Mouse (Mus musculus) right cerebral cortex, postnatal 36 days (tissue): ENCODE data around the gene Zdhhc17.

ENCODE experiments used
- DNase-seq, 2 experiments: peaks; one replicate each; pipeline ENCODE4 v3.0.0; 2022; ENCODE audit warnings: low spot score in 2 of 2, mixed read lengths in 1 of 2

The Zdhhc17 gene

GRCm38 (mm10) chr10:111005611-111006488 is 4.1 kb downstream of the Zdhhc17 start:
- no peak for DNase-seq

- no peak for DNase-seq
These were observed 5.7 kb downstream of the Zdhhc17 start for GRCm38 (mm10) chr10:111004220-111004619.

GRCm38 (mm10) chr10:110999201-110999600 is 10.7 kb downstream of the Zdhhc17 start:
- no peak for DNase-seq

DNA sequence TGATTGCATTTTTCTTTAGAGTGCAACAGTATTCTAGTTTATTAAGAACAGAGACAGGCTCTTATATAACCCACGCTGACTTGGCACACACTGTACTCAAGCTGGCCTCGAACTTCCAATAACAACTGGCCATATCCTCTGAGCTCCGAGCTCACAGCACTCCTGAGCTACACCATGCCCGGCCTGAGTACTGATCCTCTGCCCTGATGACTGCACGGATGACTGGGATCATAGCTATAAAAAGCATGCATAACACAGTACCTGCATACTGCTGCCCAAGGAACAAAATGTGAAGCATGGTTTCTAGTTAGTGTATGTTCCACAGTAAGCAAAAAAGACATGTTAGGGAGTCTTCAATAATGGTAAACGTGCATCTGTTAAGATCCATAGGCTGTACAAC is 12.8 kb downstream of the Zdhhc17 start:
- DNase-seq, result no peak

DNA sequence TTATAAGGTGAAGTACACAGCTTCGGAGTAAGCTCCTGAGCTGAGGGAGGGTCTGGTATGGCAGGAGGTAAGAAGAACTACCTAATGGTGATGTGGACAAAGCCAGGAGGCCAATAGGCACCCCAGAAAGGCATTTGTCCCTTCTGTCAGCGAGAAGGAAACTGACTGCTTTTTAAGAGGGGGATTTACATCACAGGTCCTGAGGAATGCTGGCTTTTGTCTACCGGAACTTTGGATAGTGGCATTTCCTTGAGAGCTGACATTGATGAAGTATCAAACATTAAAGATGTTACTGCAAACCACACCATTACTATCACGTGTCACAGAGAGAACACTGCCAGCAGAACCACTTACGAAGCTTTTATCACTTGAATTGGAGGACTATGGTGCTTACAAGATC is 15.2 kb downstream of the Zdhhc17 start:
- DNase-seq, result no peak

DNA sequence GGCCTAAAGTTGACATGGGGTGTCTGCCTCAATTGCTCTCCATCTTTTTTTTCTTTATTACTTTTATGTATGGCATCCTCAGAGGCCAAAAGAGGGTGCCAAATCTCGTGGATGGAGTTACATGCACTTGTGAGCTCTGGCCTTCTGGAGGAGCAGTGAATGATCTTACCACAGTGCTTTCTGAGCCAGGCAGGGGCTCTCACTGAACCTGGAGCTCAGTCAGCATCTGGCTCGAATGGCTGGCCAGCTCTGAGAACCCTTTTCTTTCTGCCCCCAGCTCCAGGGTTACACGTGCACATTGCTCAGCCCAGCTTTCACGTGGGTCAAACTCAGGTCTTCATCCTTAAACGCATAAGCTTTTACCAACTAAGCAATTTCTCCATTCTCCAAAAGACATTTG is 16.7 kb downstream of the Zdhhc17 start:
- no peak for DNase-seq

GRCm38 (mm10) chr10:110992047-110992431 is 17.9 kb downstream of the Zdhhc17 start:
- DNase-seq, result no peak

DNA sequence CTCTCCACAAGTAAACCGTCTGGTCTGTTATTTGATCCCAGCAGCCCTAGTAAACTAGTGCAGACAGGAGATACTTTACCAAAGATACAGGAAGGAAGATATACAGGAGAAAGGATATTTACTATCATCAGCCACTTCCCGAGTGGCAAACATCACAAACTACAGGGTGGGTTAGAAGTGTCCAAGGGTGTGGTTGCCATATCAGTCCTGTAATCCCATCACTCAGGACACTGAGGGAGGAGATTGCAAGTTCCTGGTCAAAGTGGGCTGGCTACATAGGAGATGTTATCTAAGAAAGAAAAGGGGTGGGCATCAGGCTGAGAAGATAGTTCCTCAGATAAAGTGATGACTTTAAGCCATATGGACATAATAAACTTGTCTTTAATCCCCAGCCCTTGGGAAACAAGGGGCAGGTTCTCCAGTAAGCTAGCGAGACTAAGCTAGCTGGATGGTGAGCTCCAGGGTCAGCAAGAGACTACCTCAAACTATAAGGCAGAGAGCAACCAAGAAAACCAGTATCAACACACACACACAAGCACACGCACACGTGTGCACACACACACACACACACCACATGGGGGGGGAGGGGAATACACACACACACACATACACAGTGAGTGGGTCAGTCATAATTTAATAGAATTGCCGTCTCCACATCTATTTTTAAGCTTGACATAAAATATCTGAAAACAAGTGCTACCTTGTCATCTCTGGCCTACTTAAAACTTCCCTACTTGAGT is 18.5 kb downstream of the Zdhhc17 start:
- no peak for DNase-seq

DNA sequence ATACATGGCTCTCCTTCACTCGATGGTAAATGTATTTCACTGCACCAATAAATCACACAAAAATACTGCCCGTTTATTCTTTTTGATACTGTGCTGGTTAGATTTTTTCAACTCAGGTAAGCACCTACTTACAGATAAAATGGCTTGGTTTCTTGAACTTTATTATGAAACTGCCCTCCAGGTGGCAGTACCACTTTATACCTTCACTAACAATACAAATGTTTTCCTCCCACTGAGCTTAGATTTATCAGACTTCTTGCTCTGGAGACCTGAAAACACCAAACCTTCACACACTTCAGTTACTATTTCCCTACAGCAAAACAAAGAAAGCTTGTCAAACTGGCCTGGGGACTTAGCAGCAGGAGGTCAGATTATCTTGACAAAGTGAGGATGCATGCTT is 20.2 kb downstream of the Zdhhc17 start:
- no peak for DNase-seq

DNA sequence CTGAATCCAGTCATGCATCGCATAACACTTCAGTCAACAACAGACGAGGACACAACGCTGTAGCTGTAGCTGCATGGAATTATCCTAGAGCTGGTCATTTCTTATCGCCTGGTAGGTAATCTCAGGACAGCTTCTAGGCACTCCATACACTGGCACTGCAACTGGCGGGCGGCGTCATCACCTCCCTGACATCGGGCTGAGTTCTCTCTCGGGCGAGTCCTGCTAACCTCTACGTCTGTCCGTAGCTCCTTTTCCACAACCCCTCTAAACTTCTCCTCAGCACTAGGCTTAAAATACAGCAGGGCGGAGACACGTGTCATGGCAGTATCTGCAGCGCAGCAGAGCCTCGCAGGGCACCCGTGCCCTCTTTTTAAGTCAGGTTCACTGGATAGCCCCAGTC is 23.3 kb downstream of the Zdhhc17 start:
- no peak for DNase-seq

GRCm38 (mm10) chr10:110982771-110983170 is 27.2 kb downstream of the Zdhhc17 start:
- DNase-seq, result no peak

GRCm38 (mm10) chr10:110980441-110980840 is 29.5 kb downstream of the Zdhhc17 start:
- DNase-seq, result no peak

DNA sequence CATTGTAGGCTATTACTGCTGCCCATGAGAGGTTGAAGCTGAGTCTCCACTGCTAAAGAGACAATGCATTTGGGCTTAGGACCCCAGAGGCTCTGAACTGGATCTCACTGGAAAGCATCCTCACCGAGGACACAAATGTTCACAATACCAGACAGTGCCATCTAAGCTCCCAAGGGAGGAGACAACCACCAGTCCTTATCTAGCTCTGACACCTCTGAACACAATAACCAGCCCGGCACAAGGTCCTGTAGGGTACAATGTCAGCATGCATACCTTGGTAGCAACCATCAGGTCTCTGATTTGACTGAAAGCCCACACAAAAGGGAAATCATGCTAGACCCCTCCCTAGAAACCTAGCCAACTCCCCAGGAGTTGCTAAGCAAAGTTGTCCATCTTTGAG is 30.5 kb downstream of the Zdhhc17 start:
- no peak for DNase-seq

DNA sequence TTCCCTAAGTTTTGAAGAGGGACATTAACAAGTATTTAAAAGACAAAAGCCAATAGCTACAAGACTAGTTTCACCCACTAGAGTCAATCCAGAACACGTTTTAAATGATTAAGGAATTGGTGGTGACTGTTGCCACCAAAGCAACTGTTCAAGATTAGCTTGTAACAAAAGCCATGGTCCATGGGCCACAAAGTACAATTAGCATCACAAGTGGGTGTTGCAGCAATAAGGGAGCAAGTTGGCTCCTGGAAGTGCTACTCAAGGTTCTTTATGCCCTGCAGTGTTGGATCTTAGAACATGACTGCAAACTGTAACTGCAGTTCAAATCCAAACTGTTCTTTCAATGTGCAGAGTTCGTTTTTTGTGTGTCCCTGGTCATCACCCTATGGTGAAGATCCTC is 32.6 kb downstream of the Zdhhc17 start:
- no peak for DNase-seq

GRCm38 (mm10) chr10:110976046-110976445 is 33.9 kb downstream of the Zdhhc17 start:
- no peak for DNase-seq

GRCm38 (mm10) chr10:110974885-110975284 is 35.1 kb downstream of the Zdhhc17 start:
- DNase-seq, result no peak

GRCm38 (mm10) chr10:110974463-110974862 is 35.5 kb downstream of the Zdhhc17 start:
- DNase-seq, result peak; percentile 39 to 50

DNA sequence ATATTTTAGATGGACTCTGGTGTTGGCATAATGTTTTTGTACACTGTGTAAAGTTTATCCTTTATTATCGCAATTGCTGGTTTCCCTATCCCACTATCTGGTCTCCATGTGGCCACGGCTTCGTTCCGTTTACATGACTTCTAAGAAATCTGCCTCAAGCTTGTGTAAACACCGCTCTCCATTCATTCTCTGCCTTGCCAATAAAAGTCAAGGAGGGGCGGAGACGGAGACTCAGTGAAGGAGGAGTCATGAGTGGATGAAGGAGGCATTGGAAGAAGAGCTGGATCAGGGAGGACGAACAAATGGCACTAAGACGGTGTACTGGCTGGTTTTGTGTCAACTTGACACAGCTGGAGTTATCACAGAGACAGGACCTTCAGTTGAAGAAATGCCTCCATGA is 37.9 kb downstream of the Zdhhc17 start:
- DNase-seq, result no peak

DNA sequence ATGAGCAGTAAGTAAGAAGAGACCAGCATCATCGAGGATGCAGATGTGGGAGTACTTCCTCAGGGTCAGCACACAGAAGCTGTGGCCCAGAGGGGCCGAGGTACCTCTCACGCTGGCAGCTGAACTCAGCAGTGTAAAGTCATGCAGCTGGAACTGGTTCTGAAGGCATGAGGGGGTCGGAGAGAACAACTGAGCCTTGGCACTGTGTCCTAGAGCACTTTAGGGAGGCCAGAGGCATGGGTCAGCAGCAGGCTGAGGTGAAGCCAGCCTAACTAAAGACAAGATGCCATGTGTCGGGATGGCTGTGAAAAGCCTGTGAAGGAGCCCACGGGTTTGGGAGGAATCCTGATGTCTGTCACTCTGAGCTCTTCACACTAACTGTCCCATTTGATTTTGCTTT is 38.5 kb downstream of the Zdhhc17 start:
- DNase-seq, result no peak

DNA sequence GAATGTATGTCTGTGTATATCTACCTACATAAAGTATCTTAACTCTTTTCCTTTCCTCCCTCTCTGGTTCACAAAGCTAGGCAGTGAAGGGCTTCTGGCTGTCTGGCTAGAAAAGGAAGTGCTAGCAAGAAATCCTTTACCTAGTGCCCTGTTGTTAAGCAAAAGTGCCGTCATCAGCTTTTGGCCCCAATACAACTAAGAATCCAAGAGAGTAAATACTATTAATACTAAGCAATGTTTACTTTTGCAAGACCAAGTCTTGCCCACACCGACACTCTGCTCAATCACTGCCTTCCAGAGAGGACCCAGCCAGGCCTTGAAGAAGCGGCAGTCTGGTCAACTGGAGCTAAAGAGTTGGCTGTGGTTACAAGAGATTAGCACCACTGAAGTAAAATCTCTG is 38.9 kb downstream of the Zdhhc17 start:
- DNase-seq, result no peak

- DNase-seq, result no peak
These were observed 47.8 kb downstream of the Zdhhc17 start for GRCm38 (mm10) chr10:110962172-110962571.

DNA sequence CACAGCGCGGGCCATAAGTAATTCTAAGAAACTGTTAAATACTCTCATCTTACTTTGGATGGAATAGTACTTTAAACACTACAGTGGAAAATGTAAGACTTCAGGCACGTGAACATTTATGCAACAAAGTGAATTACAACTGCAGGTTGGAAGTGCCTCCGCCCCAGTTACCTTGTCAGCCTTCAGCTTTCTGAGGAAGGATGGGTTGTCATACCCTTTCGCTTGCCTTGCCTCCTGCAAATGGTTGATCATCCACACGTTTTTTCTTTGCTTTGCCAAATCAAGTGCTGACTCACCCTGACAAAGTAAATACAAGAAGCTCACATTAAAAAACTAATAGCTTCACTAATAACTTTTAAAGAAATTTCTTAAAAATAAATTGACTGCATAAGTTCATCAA is 49.1 kb downstream of the Zdhhc17 start:
- no peak for DNase-seq

DNA sequence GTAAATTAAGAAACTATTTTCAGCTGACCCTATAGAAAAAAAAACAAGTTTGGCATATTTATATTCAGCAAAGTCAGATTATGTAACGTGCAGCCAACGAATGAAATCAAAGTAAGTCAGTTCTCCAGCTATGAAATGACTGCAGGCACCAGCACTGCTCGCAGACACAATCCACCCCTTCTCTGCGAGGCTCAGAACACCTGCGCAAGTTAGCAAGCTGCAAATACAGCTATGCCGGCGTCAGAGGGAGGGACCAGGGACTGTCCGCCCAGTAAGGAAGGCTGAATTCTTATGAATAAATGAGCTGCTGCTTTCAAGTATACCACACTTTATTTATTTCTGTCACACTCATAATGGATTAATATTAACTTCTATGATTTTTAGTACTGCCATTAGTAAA is 50.2 kb downstream of the Zdhhc17 start:
- DNase-seq, result no peak
